Mouse (Mus musculus) hindbrain, embryonic 14.5 days (tissue): ENCODE data around the gene Naaladl1. TPM values are rescaled to one million over a fixed set of nuclear protein-coding genes. Genes with fewer than 3 reads are reported as not detected.

Experiments used
- ATAC-seq: fragments of 200-750 bp; cut with Nextera tagmentation; 2 replicates; pipeline ENCODE4 v1.8.0; 2017; ENCODE audit warnings: moderate number of reproducible peaks, mild to moderate bottlenecking, moderate TSS enrichment, moderate library complexity; ENCODE audit not compliant: low FRiP score
- DNase-seq: peaks from one replicate; pipeline ENCODE4 v3.0.0-alpha.2; 2015; ENCODE audit warnings: low spot score
- H3K27ac ChIP-seq: fragments of 300-500 bp; sonication (generic); 2 replicates; pipeline ENCODE4 v1.5.1; 2014; ENCODE audit warnings: mild to moderate bottlenecking, moderate library complexity
- H3K27me3 ChIP-seq: fragments of 300-500 bp; sonication (generic); 2 replicates; pipeline ENCODE4 v1.6.1; 2014; ENCODE audit warnings: mild to moderate bottlenecking, low read length, mixed read lengths; ENCODE audit not compliant: control insufficient read depth, insufficient read depth
- H3K36me3 ChIP-seq: fragments of 300-500 bp; sonication (generic); replicated peaks from 2 replicates; pipeline ENCODE4 v1.6.1; 2014; ENCODE audit not compliant: control insufficient read depth, insufficient read depth
- H3K4me1 ChIP-seq: fragments of 300-500 bp; sonication (generic); replicated peaks from 2 replicates; pipeline ENCODE4 v1.6.1; 2014; ENCODE audit warnings: antibody characterized with exemption, low read length, mixed read lengths; ENCODE audit not compliant: control insufficient read depth, insufficient read depth
- H3K4me2 ChIP-seq: fragments of 300-500 bp; sonication (generic); replicated peaks from 2 replicates; pipeline ENCODE4 v1.6.1; 2014; ENCODE audit warnings: mild to moderate bottlenecking, moderate library complexity
- H3K4me3 ChIP-seq: fragments of 300-500 bp; sonication (generic); replicated peaks from 2 replicates; pipeline ENCODE4 v1.5.1; 2014; ENCODE audit warnings: mild to moderate bottlenecking, low read length
- H3K9ac ChIP-seq: fragments of 300-500 bp; sonication (generic); 2 replicates; pipeline ENCODE4 v1.6.1; 2014
- H3K9me3 ChIP-seq: fragments of 300-500 bp; sonication (generic); 2 replicates; pipeline ENCODE4 v1.6.1; 2016; ENCODE audit warnings: low read length; ENCODE audit not compliant: control insufficient read depth
- WGBS: fragments of 180-500 bp; shearing (Covaris S2); extraction: QIAGEN DNeasy Blood & Tissue Kit; methylation state at CpG from one replicate; pipeline ENCODE4 v1.1.7; 2014; 5-methylcytosine and 5-hydroxymethylcytosine counted together
- polyA plus RNA-seq: library from polyadenylated mRNA; unstranded; fragments of >200 nt; fragmentation: Nextera tagmentation; extraction: Ambion mirVana; gene quantifications from 2 replicates; pipeline ENCODE4 v1.2.1, GENCODE M21; 2014

The Naaladl1 gene
- polyA plus RNA-seq, 1 experiment from 2014 or later: 0.52 TPM

DNA sequence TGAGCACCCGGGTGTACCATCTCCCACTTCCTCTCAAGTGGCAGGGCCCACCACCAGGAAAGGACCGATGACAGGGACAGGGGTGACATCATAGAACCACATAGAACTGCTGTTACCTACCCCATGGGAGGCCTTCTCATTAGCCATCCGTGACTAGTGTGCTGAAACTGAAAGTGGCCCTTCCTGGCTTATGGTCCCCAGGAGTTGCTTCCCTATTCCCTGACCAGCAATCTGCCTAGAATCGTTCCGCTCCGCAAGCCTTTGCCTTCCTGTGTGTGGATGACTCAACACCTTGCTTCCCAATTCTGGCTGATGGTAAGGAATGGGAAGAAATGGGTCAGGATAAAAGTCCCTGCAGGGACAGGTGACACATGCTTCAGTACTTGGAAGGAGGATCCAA is 51.6 kb downstream of the Naaladl1 start:
- H3K4me2 ChIP-seq: no peak overlapping the region
- H3K4me3 ChIP-seq: no peak overlapping the region
- H3K9ac ChIP-seq: no peak overlapping the region
- no peak for DNase-seq
- no peaks in the 10 kb centered on the region for H3K27me3 ChIP-seq
- no peaks in the 10 kb centered on the region for H3K4me1 ChIP-seq
- WGBS: 80% methylated on average over 6 of the region's 6 CpGs
- H3K27ac ChIP-seq: no peak overlapping the region
- no peaks in the 10 kb centered on the region for H3K9me3 ChIP-seq
- ATAC-seq: no peak
- H3K36me3 ChIP-seq: no peaks in the 10 kb centered on the region

DNA sequence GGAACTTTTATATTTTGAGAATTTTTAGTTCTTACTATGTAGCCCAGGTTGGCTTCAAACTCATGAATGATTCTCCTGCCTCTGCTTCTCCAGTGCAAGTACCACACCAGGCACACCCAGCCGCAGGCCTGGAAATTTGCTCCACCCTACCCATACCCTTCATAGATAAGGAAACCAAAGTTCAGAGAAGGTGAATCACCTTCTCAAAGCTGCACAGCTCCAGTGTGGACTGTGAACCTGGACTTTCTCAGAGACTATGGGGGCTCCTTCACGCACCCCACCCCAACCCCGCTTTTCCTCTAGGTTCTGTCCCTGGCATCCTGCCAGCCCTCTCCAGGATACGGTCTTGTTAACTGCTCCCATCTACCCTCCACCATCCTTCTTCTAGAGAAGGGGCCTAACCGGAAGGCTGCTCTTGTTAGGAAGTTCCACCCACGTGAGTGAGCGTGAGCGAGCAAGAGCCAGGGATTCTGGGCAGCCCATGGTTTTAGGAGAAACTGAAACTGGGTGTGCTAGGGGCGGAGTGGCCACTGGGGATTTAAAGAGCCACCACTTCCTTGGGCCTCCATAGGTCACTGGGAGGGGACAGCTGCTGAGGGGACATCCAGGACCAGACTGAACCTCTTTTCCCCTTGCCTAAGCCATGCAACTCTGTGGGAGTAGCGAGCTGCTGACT is 58.4 kb downstream of the Naaladl1 start:
- Histone ChIP-seq H3K27ac (no peak overlapping the region), H3K9ac (no peak overlapping the region), H3K4me2 (no peak overlapping the region), H3K9me3 (no peaks in the 10 kb centered on the region), H3K36me3 (no peaks in the 10 kb centered on the region), H3K4me1 (no peaks in the 10 kb centered on the region), H3K4me3 (no peak overlapping the region), H3K27me3 (no peaks in the 10 kb centered on the region)
- ATAC-seq (no peak), DNase-seq (no peak)
- 72% methylated on average over 10 of the region's 10 CpGs for WGBS

Other genes with a start within 250 kb of the Naaladl1 start
- gene Frmd8, start 230.5 kb upstream of the Naaladl1 start, polyA plus RNA-seq: 11.3 and 13.1 TPM in 2 replicates
- gene Slc25a45, start 228.0 kb upstream of the Naaladl1 start, polyA plus RNA-seq: 1.5 and 2.5 TPM in 2 replicates
- gene Tigd3, start 211.6 kb upstream of the Naaladl1 start, polyA plus RNA-seq: 6.1 and 9.4 TPM in 2 replicates
- gene Dpf2, start 192.8 kb upstream of the Naaladl1 start, polyA plus RNA-seq: 88.2 and 94.7 TPM in 2 replicates
- 16.9 and 18.5 TPM in 2 replicates for gene Cdc42ep2, start 181.0 kb upstream of the Naaladl1 start, polyA plus RNA-seq
- 22.2 and 24.2 TPM in 2 replicates for gene Pola2, start 141.6 kb upstream of the Naaladl1 start, polyA plus RNA-seq
- not detected in 2 replicates for gene Slc22a20, start 119.6 kb upstream of the Naaladl1 start, polyA plus RNA-seq
- 5.4 and 6.5 TPM in 2 replicates for gene Capn1, start 89.9 kb upstream of the Naaladl1 start, polyA plus RNA-seq
- gene Syvn1, start 59.2 kb upstream of the Naaladl1 start, polyA plus RNA-seq: 28.7 and 32.9 TPM in 2 replicates
- 64.2 and 64.5 TPM in 2 replicates for gene Mrpl49, start 48.0 kb upstream of the Naaladl1 start, polyA plus RNA-seq
- 537 and 672 TPM in 2 replicates for gene Fau, start 47.9 kb upstream of the Naaladl1 start, polyA plus RNA-seq
- gene Znhit2, start 44.6 kb upstream of the Naaladl1 start, polyA plus RNA-seq: 35.3 and 36.3 TPM in 2 replicates
- gene Tm7sf2, start 37.4 kb upstream of the Naaladl1 start, polyA plus RNA-seq: 58.9 and 59.8 TPM in 2 replicates
- gene Vps51, start 28.6 kb upstream of the Naaladl1 start, polyA plus RNA-seq: 71.7 and 74.2 TPM in 2 replicates
- gene Tmem262, start 25.7 kb upstream of the Naaladl1 start, polyA plus RNA-seq: not detected in 2 replicates
- gene Gm28374, start 23.5 kb upstream of the Naaladl1 start, polyA plus RNA-seq: 1.0 and 1.2 TPM in 2 replicates
- gene Zfpl1, start 20.8 kb upstream of the Naaladl1 start, polyA plus RNA-seq: 75.1 and 75.4 TPM in 2 replicates
- 6.3 and 6.8 TPM in 2 replicates for gene Cdca5, start 20.8 kb upstream of the Naaladl1 start, polyA plus RNA-seq
- gene AC131692.1, start 11.4 kb upstream of the Naaladl1 start, polyA plus RNA-seq: not detected in 2 replicates
- gene Sac3d1, start 12.9 kb downstream of the Naaladl1 start, polyA plus RNA-seq: 51.3 and 54.5 TPM in 2 replicates
- 59.6 and 60.8 TPM in 2 replicates for gene Snx15, start 22.5 kb downstream of the Naaladl1 start, polyA plus RNA-seq
- gene Batf2, start 35.2 kb downstream of the Naaladl1 start, polyA plus RNA-seq: not detected in 2 replicates
- gene Arl2, start 35.8 kb downstream of the Naaladl1 start, polyA plus RNA-seq: 114 and 117 TPM in 2 replicates
- not detected in 2 replicates for gene Majin, start 78.6 kb downstream of the Naaladl1 start, polyA plus RNA-seq
- gene Gpha2, start 120.6 kb downstream of the Naaladl1 start, polyA plus RNA-seq: not detected in 2 replicates
- gene Ppp2r5b, start 130.1 kb downstream of the Naaladl1 start, polyA plus RNA-seq: 140 and 158 TPM in 2 replicates
- gene Atg2a, start 135.9 kb downstream of the Naaladl1 start, polyA plus RNA-seq: 14.5 and 14.8 TPM in 2 replicates
- gene Ehd1, start 170.9 kb downstream of the Naaladl1 start, polyA plus RNA-seq: 80.0 and 84.9 TPM in 2 replicates
- gene Cdc42bpg, start 200.7 kb downstream of the Naaladl1 start, polyA plus RNA-seq: 0.56 and 0.63 TPM in 2 replicates
- gene Men1, start 229.2 kb downstream of the Naaladl1 start, polyA plus RNA-seq: 46.7 and 51.5 TPM in 2 replicates
- 12.4 and 15.4 TPM in 2 replicates for gene Map4k2, start 235.4 kb downstream of the Naaladl1 start, polyA plus RNA-seq